Mouse (Mus musculus) C2C12 (cell line): Measurements from ENCODE around the gene Psmc3ip. TPM values are rescaled to one million over a fixed set of nuclear protein-coding genes. Genes with fewer than 3 reads are reported as not detected.
A peak's percentile ranks its signal among the peaks of the same experiment; 100 is the strongest.

Experiments
- H3K27me3 ChIP-seq: one replicate; pipeline ENCODE4 v1.6.1; 2011; ENCODE audit not compliant: control insufficient read depth, insufficient read depth, insufficient read length
- H3K36me3 ChIP-seq: one replicate; pipeline ENCODE4 v1.6.1; 2011; ENCODE audit not compliant: control insufficient read depth, insufficient read depth
- H3K4me3 ChIP-seq: one replicate; pipeline ENCODE4 v1.5.1; 2011; ENCODE audit warnings: mild to moderate bottlenecking, control low read depth; ENCODE audit not compliant: poor library complexity, insufficient read depth, severe bottlenecking
- H3K79me2 ChIP-seq: one replicate; pipeline ENCODE4 v1.6.1; 2011; ENCODE audit not compliant: control insufficient read depth, insufficient read depth
- H3K79me3 ChIP-seq: one replicate; pipeline ENCODE4 v1.6.1; 2011; ENCODE audit warnings: low read depth, control low read depth
- H3ac ChIP-seq: one replicate; pipeline ENCODE3; 2011; ENCODE audit warnings: low read depth; ENCODE audit not compliant: control insufficient read depth, insufficient read length
- CEBPB ChIP-seq: IDR thresholded peaks from one replicate; pipeline ENCODE4 v1.6.1; 2011; ENCODE audit warnings: low read depth, mild to moderate bottlenecking, control low read depth, moderate library complexity
- CTCF ChIP-seq: IDR thresholded peaks from one replicate; pipeline ENCODE4 v1.5.1; 2011; ENCODE audit not compliant: control insufficient read depth, insufficient read depth, insufficient read length
- FOSL1 ChIP-seq: IDR thresholded peaks from one replicate; pipeline ENCODE4 v1.8.0; 2011; ENCODE audit warnings: mild to moderate bottlenecking, low read length; ENCODE audit not compliant: poor library complexity, insufficient read depth, severe bottlenecking
- MAX ChIP-seq: IDR thresholded peaks from one replicate; pipeline ENCODE4 v1.6.1; 2011; ENCODE audit warnings: mild to moderate bottlenecking, control low read depth
- MYOD1 ChIP-seq: IDR thresholded peaks from one replicate; pipeline ENCODE4 v1.6.1; 2011; ENCODE audit warnings: low read depth; ENCODE audit not compliant: control insufficient read depth, insufficient read length
- MYOG ChIP-seq: IDR thresholded peaks from one replicate; pipeline ENCODE4 v1.6.1; 2011; ENCODE audit not compliant: control insufficient read depth, insufficient read length; ENCODE audit errors: extremely low read depth
- USF1 ChIP-seq: IDR thresholded peaks from one replicate; pipeline ENCODE4 v1.6.1; 2011; ENCODE audit warnings: low read depth, mild to moderate bottlenecking, control low read depth, moderate library complexity
- polyA plus RNA-seq: library from polyadenylated mRNA; unstranded; fragments of >200 nt; fragmentation: generic; extraction: Trizol; gene quantifications from one replicate; pipeline ENCODE4 v1.2.1, GENCODE M21; 2012; ENCODE audit warnings: missing spikeins

Psmc3ip gene
- polyA plus RNA-seq, 1 experiment, result 24.0 TPM

DNA sequence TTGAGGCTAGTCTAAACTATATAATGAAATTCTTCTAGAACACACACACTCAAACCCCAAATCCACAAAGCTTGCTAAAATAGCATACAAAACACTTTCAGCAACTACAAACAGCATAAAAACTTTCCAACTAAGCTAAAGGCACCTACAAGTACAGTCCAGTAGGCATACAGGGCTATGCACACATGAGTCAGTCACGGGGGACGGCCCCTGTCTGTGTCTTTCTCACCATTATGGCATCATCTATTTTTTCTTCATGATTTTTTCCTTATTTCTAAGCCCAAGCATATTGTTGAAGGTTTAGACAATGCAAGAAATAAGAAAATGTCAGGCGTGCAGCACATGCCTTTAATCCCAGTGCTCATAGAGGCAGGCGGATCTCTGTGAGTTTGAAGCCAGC, 15.9 kb upstream of the Psmc3ip start:
- H3K27me3 ChIP-seq, result no peaks in the 10 kb centered on the region
- peaks cover 29% of the 10 kb centered on the region for H3K36me3 ChIP-seq
- H3K4me3 ChIP-seq, result no peak overlapping the region
- H3K79me2 ChIP-seq, result peaks cover 96% of the 10 kb centered on the region
- H3ac ChIP-seq, result no peak overlapping the region
- TF ChIP-seq CTCF (no peak), MYOD1 (no peak), CEBPB (no peak), MAX (no peak), MYOG (no peak), USF1 (no peak), FOSL1 (no peak)
- peaks cover 71% of the 10 kb centered on the region for H3K79me3 ChIP-seq

DNA sequence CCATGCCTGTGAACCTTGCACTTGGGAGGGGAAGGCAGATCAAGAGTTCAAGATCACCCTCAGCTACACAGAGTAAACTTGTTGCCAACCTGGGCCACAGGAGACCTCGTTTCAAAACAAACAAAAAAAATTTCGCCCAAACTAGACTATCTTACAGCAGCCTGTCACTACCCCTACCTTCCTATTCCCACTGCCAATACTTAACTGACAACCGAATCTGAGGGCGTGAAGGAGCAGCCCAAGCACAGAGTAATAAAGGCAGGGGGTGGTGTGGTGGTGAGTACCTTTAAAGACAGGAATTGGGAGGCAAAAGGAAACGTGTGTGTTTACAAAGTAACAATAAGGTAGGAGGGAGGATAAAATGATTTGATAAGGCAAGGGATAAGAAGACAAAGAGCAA, 15.5 kb upstream of the Psmc3ip start:
- H3K79me2 ChIP-seq, result peaks cover 95% of the 10 kb centered on the region
- peaks cover 29% of the 10 kb centered on the region for H3K36me3 ChIP-seq
- no peak overlapping the region for H3K4me3 ChIP-seq
- TF ChIP-seq MAX (no peak), USF1 (no peak), FOSL1 (no peak), CTCF (no peak), CEBPB (no peak), MYOG (no peak), MYOD1 (no peak)
- no peak overlapping the region for H3ac ChIP-seq
- H3K27me3 ChIP-seq, result no peaks in the 10 kb centered on the region
- peaks cover 67% of the 10 kb centered on the region for H3K79me3 ChIP-seq

- Histone ChIP-seq H3K79me2 (peaks cover 85% of the 10 kb centered on the region), H3K4me3 (no peak overlapping the region), H3K27me3 (no peaks in the 10 kb centered on the region), H3ac (no peak overlapping the region), H3K36me3 (peaks cover 30% of the 10 kb centered on the region), H3K79me3 (peaks cover 53% of the 10 kb centered on the region)
- no peak for TF ChIP-seq USF1
Measured at GRCm38 (mm10) chr11:101109351-101109750, 14.1 kb upstream of the Psmc3ip start.

- Histone ChIP-seq H3K27me3 (no peaks in the 10 kb centered on the region), H3K79me3 (peaks cover 12% of the 10 kb centered on the region), H3ac (no peak overlapping the region), H3K36me3 (peaks cover 66% of the 10 kb centered on the region), H3K79me2 (peaks cover 22% of the 10 kb centered on the region), H3K4me3 (no peak overlapping the region)
- TF ChIP-seq MAX (no peak), FOSL1 (no peak), CEBPB (no peak), CTCF (no peak), USF1 (no peak), MYOD1 (no peak), MYOG (no peak)
Measured at GRCm38 (mm10) chr11:101103011-101103410, 7.8 kb upstream of the Psmc3ip start.

- Histone ChIP-seq H3K79me3 (peaks cover 5% of the 10 kb centered on the region), H3ac (no peak overlapping the region), H3K36me3 (peaks cover 76% of the 10 kb centered on the region), H3K4me3 (no peak overlapping the region), H3K27me3 (no peaks in the 10 kb centered on the region), H3K79me2 (peaks cover 18% of the 10 kb centered on the region)
- TF ChIP-seq CTCF, result no peak
- no peak for TF ChIP-seq MYOG
- TF ChIP-seq CEBPB, result no peak
- no peak for TF ChIP-seq USF1
- no peak for TF ChIP-seq MAX
- no peak for TF ChIP-seq FOSL1
- no peak for TF ChIP-seq MYOD1
Measured at GRCm38 (mm10) chr11:101098231-101098630, 3.0 kb upstream of the Psmc3ip start.

GRCm38 (mm10) chr11:101094930-101095313, 314 bp downstream of the Psmc3ip start:
- H3K79me3 ChIP-seq, result peaks cover 5% of the 10 kb centered on the region
- H3ac ChIP-seq, result peak overlapping the region; percentile 89
- peak overlapping the region; percentile 59 for H3K4me3 ChIP-seq
- H3K79me2 ChIP-seq, result peaks cover 24% of the 10 kb centered on the region
- no peaks in the 10 kb centered on the region for H3K27me3 ChIP-seq
- peaks cover 79% of the 10 kb centered on the region for H3K36me3 ChIP-seq
- TF ChIP-seq MYOD1 (no peak), MYOG (no peak), MAX (no peak), FOSL1 (no peak), CTCF (no peak), CEBPB (no peak), USF1 (no peak)
